Mouse (Mus musculus) midbrain, embryonic 12.5 days (tissue): Measurements from ENCODE around the gene Olfr561. TPM values are rescaled to one million over a fixed set of nuclear protein-coding genes. Genes with fewer than 3 reads are reported as not detected.

Experiments used
- ATAC-seq: fragments of 200-750 bp; cut with Nextera tagmentation; 2 replicates; pipeline ENCODE4 v1.8.0; 2017; ENCODE audit warnings: low read depth, moderate TSS enrichment, moderate library complexity; ENCODE audit not compliant: low FRiP score
- H3K27ac ChIP-seq: fragments of 300-500 bp; sonication (generic); replicated peaks from 2 replicates; pipeline ENCODE4 v1.5.1; 2016; ENCODE audit warnings: mild to moderate bottlenecking
- H3K27me3 ChIP-seq: fragments of 300-500 bp; sonication (generic); 2 replicates; pipeline ENCODE4 v1.6.1; 2016; ENCODE audit warnings: mild to moderate bottlenecking
- H3K36me3 ChIP-seq: fragments of 300-500 bp; sonication (generic); 2 replicates; pipeline ENCODE4 v1.6.1; 2016
- H3K4me1 ChIP-seq: fragments of 300-500 bp; sonication (generic); 2 replicates; pipeline ENCODE4 v1.6.1; 2016
- H3K4me2 ChIP-seq: fragments of 300-500 bp; sonication (generic); replicated peaks from 2 replicates; pipeline ENCODE4 v1.6.1; 2016; ENCODE audit warnings: mild to moderate bottlenecking, moderate library complexity
- H3K4me3 ChIP-seq: fragments of 300-500 bp; sonication (generic); 2 replicates; pipeline ENCODE4 v1.5.1; 2016; ENCODE audit warnings: mild to moderate bottlenecking
- H3K9ac ChIP-seq: fragments of 300-500 bp; sonication (generic); replicated peaks from 2 replicates; pipeline ENCODE4 v1.6.1; 2016; ENCODE audit warnings: mild to moderate bottlenecking, moderate library complexity
- H3K9me3 ChIP-seq: fragments of 300-500 bp; sonication (generic); 2 replicates; pipeline ENCODE4 v1.6.1; 2016; ENCODE audit warnings: mild to moderate bottlenecking
- WGBS: fragments of 180-500 bp; shearing (Covaris S2); methylation state at CpG from one replicate; pipeline ENCODE4 v1.1.7; 2016; 5-methylcytosine and 5-hydroxymethylcytosine counted together
- polyA plus RNA-seq: library from polyadenylated mRNA; unstranded; fragments of >200 nt; fragmentation: Nextera tagmentation; extraction: Ambion mirVana; gene quantifications from 2 replicates; pipeline ENCODE4 v1.2.1, GENCODE M21; 2016

The Olfr561 gene
- polyA plus RNA-seq = not detected in 2 replicates

- WGBS = 94% methylated on average over 2 of the region's 2 CpGs
- Histone ChIP-seq H3K9me3 (no peaks in the 10 kb centered on the region), H3K4me3 (no peak within 1 kb of the TSS), H3K9ac (no peak within 1 kb of the TSS), H3K4me2 (no peak within 1 kb of the TSS), H3K27me3 (no peaks in the 10 kb centered on the region), H3K4me1 (no peaks in the 10 kb centered on the region), H3K27ac (no peak within 1 kb of the TSS), H3K36me3 (no peaks in the 10 kb centered on the region)
- ATAC-seq = no peak
Observed at GRCm38 (mm10) chr7:102770921-102771320, at the start of gene Olfr561. Olfr561 (plus strand) TSS chr7:102771221.

GRCm38 (mm10) chr7:102727391-102727790 lies 43.6 kb upstream of the Olfr561 start, which contains the start of gene Olfr559:
Olfr559 (minus strand) TSS chr7:102727491.
- Histone ChIP-seq H3K27ac (no peak within 1 kb of the TSS), H3K4me1 (no peaks in the 10 kb centered on the region), H3K9me3 (no peaks in the 10 kb centered on the region), H3K4me3 (no peak within 1 kb of the TSS), H3K9ac (no peak within 1 kb of the TSS), H3K36me3 (no peaks in the 10 kb centered on the region), H3K27me3 (no peaks in the 10 kb centered on the region), H3K4me2 (no peak within 1 kb of the TSS)
- ATAC-seq = no peak

GRCm38 (mm10) chr7:102733793-102734192 lies 37.2 kb upstream of the Olfr561 start:
- Histone ChIP-seq H3K27me3 (no peaks in the 10 kb centered on the region), H3K4me3 (no peak overlapping the region), H3K27ac (no peak overlapping the region), H3K4me1 (no peaks in the 10 kb centered on the region), H3K9me3 (no peaks in the 10 kb centered on the region), H3K4me2 (no peak overlapping the region), H3K9ac (no peak overlapping the region), H3K36me3 (no peaks in the 10 kb centered on the region)
- ATAC-seq = peak; percentile 34; the same call in 1 of the 2 replicates
- 85% methylated on average over 1 of the region's 1 CpGs for WGBS

- WGBS = 69% methylated on average over 2 of the region's 2 CpGs
- Histone ChIP-seq H3K4me1 (no peaks in the 10 kb centered on the region), H3K36me3 (no peaks in the 10 kb centered on the region), H3K27me3 (no peaks in the 10 kb centered on the region), H3K4me3 (no peak overlapping the region), H3K9ac (no peak overlapping the region), H3K27ac (no peak overlapping the region), H3K9me3 (no peaks in the 10 kb centered on the region), H3K4me2 (no peak overlapping the region)
- ATAC-seq = no peak
Observed at GRCm38 (mm10) chr7:102737705-102738104, 33.3 kb upstream of the Olfr561 start.

GRCm38 (mm10) chr7:102752086-102752485 lies 18.9 kb upstream of the Olfr561 start:
- no peak overlapping the region for H3K4me2 ChIP-seq
- H3K27me3 ChIP-seq = no peaks in the 10 kb centered on the region
- H3K4me3 ChIP-seq = no peak overlapping the region
- no peaks in the 10 kb centered on the region for H3K36me3 ChIP-seq
- no peak for ATAC-seq
- H3K9ac ChIP-seq = no peak overlapping the region
- no peak overlapping the region for H3K27ac ChIP-seq
- no peaks in the 10 kb centered on the region for H3K4me1 ChIP-seq
- H3K9me3 ChIP-seq = no peaks in the 10 kb centered on the region
- 16% methylated on average over 1 of the region's 1 CpGs for WGBS

GRCm38 (mm10) chr7:102759266-102759665 lies 11.8 kb upstream of the Olfr561 start, which contains the start of the genes Olfr560 and Olfr78:
Olfr560 (minus strand) TSS chr7:102759366.
Olfr78 (minus strand) TSS chr7:102759471.
- Histone ChIP-seq H3K27ac (no peak within 1 kb of the TSS), H3K4me3 (no peak within 1 kb of the TSS), H3K27me3 (no peaks in the 10 kb centered on the region), H3K4me2 (no peak within 1 kb of the TSS), H3K9me3 (no peaks in the 10 kb centered on the region), H3K9ac (no peak within 1 kb of the TSS), H3K36me3 (no peaks in the 10 kb centered on the region), H3K4me1 (no peaks in the 10 kb centered on the region)
- no peak for ATAC-seq
- WGBS = 84% methylated on average over 4 of the region's 4 CpGs

GRCm38 (mm10) chr7:102803180-102803579 lies 32.2 kb downstream of the Olfr561 start, which contains the start of gene Olfr564:
Olfr564 (plus strand) TSS chr7:102803480.
- no peaks in the 10 kb centered on the region for H3K4me1 ChIP-seq
- no peaks in the 10 kb centered on the region for H3K27me3 ChIP-seq
- no peak for ATAC-seq
- H3K4me3 ChIP-seq = no peak within 1 kb of the TSS
- no peak within 1 kb of the TSS for H3K4me2 ChIP-seq
- H3K9ac ChIP-seq = no peak within 1 kb of the TSS
- H3K27ac ChIP-seq = no peak within 1 kb of the TSS
- H3K9me3 ChIP-seq = no peaks in the 10 kb centered on the region
- H3K36me3 ChIP-seq = no peaks in the 10 kb centered on the region

Other genes with a start within 250 kb of the Olfr561 start
- not detected in 2 replicates for gene Olfr547, start 236.5 kb upstream of the Olfr561 start, polyA plus RNA-seq
- not detected in 2 replicates for gene Olfr548-ps1, start 230.3 kb upstream of the Olfr561 start, polyA plus RNA-seq
- not detected in 2 replicates for gene Olfr549, start 221.4 kb upstream of the Olfr561 start, polyA plus RNA-seq
- gene Trim21, start 205.7 kb upstream of the Olfr561 start, polyA plus RNA-seq = 0.26 and 0.94 TPM in 2 replicates
- not detected in 2 replicates for gene Olfr550, start 199.8 kb upstream of the Olfr561 start, polyA plus RNA-seq
- gene Olfr551, start 179.3 kb upstream of the Olfr561 start, polyA plus RNA-seq = not detected in 2 replicates
- gene Olfr552, start 173.5 kb upstream of the Olfr561 start, polyA plus RNA-seq = not detected in 2 replicates
- not detected in 2 replicates for gene Olfr553, start 153.0 kb upstream of the Olfr561 start, polyA plus RNA-seq
- not detected in 2 replicates for gene Olfr554, start 132.8 kb upstream of the Olfr561 start, polyA plus RNA-seq
- not detected in 2 replicates for gene Olfr555, start 112.4 kb upstream of the Olfr561 start, polyA plus RNA-seq
- gene Olfr556, start 106.3 kb upstream of the Olfr561 start, polyA plus RNA-seq = not detected in 2 replicates
- 9.5 and 9.6 TPM in 2 replicates for gene Trim68, start 83.9 kb upstream of the Olfr561 start, polyA plus RNA-seq
- gene Olfr557, start 75.3 kb upstream of the Olfr561 start, polyA plus RNA-seq = not detected in 2 replicates
- not detected in 2 replicates for gene Olfr558, start 69.0 kb upstream of the Olfr561 start, polyA plus RNA-seq
- gene Olfr33, start 52.2 kb upstream of the Olfr561 start, polyA plus RNA-seq = not detected in 2 replicates
- not detected in 2 replicates for gene Olfr559, start 43.7 kb upstream of the Olfr561 start, polyA plus RNA-seq
- not detected in 2 replicates for gene Olfr560, start 11.9 kb upstream of the Olfr561 start, polyA plus RNA-seq
- not detected in 2 replicates for gene Olfr78, start 11.8 kb upstream of the Olfr561 start, polyA plus RNA-seq
- gene Olfr564, start 32.3 kb downstream of the Olfr561 start, polyA plus RNA-seq = not detected in 2 replicates
- not detected in 2 replicates for gene Olfr566, start 87.5 kb downstream of the Olfr561 start, polyA plus RNA-seq
- not detected in 2 replicates for gene Olfr568, start 105.9 kb downstream of the Olfr561 start, polyA plus RNA-seq
- gene Olfr569, start 119.7 kb downstream of the Olfr561 start, polyA plus RNA-seq = not detected in 2 replicates
- gene Olfr570, start 123.4 kb downstream of the Olfr561 start, polyA plus RNA-seq = not detected in 2 replicates
- not detected in 2 replicates for gene Olfr571, start 146.3 kb downstream of the Olfr561 start, polyA plus RNA-seq
- not detected in 2 replicates for gene Olfr572, start 153.2 kb downstream of the Olfr561 start, polyA plus RNA-seq
- gene Olfr573-ps1, start 171.4 kb downstream of the Olfr561 start, polyA plus RNA-seq = not detected in 2 replicates
- gene Olfr574, start 177.2 kb downstream of the Olfr561 start, polyA plus RNA-seq = not detected in 2 replicates
- not detected in 2 replicates for gene Olfr575, start 187.6 kb downstream of the Olfr561 start, polyA plus RNA-seq
- not detected in 2 replicates for gene Olfr576, start 191.4 kb downstream of the Olfr561 start, polyA plus RNA-seq
- gene Olfr577, start 204.7 kb downstream of the Olfr561 start, polyA plus RNA-seq = not detected in 2 replicates
- not detected in 2 replicates for gene Olfr578, start 218.1 kb downstream of the Olfr561 start, polyA plus RNA-seq